Mouse (Mus musculus): ENCODE results near the gene Shisa2. TPM values are rescaled to one million over a fixed set of nuclear protein-coding genes. Genes with fewer than 3 reads are reported as not detected.

The Shisa2 gene
- polyA plus RNA-seq, 1 experiment = 0.09 TPM

- no peak for TF ChIP-seq MAX (IDR thresholded peaks at IDR 0.05)
- TF ChIP-seq CTCF (IDR thresholded peaks at IDR 0.05; ENCODE audit: control insufficient read depth, insufficient read depth, insufficient read length) = no peak
- TF ChIP-seq MYOD1 (IDR thresholded peaks at IDR 0.05; ENCODE audit: control insufficient read depth, insufficient read length, low read depth) = no peak
- no peak for TF ChIP-seq CEBPB (IDR thresholded peaks at IDR 0.05; ENCODE audit: low read depth)
- TF ChIP-seq USF1 (IDR thresholded peaks at IDR 0.05; ENCODE audit: low read depth) = no peak
- TF ChIP-seq FOSL1 (IDR thresholded peaks at IDR 0.05; ENCODE audit: insufficient read depth, low read length, poor library complexity, severe bottlenecking) = no peak
- no peak for TF ChIP-seq MYOG (IDR thresholded peaks at IDR 0.05; ENCODE audit: control insufficient read depth, extremely low read depth, insufficient read length)
- H3K79me3 ChIP-seq (ENCODE audit: low read depth) = no peaks in the 10 kb centered on the region
- no peaks in the 10 kb centered on the region for H3K36me3 ChIP-seq (ENCODE audit: control insufficient read depth, insufficient read depth)
- H3K4me3 ChIP-seq (ENCODE audit: insufficient read depth, poor library complexity, severe bottlenecking) = no peak overlapping the region
- peaks cover 11% of the 10 kb centered on the region for H3K27me3 ChIP-seq (ENCODE audit: control insufficient read depth, insufficient read depth, insufficient read length)
- no peak overlapping the region for H3ac ChIP-seq (ENCODE audit: control insufficient read depth, insufficient read length, low read depth)
- H3K79me2 ChIP-seq (ENCODE audit: control insufficient read depth, insufficient read depth) = no peaks in the 10 kb centered on the region
Observed at GRCm38 (mm10) chr14:59674556-59674955, 49.4 kb downstream of the Shisa2 start.

GRCm38 (mm10) chr14:59675330-59675729, 50.2 kb downstream of the Shisa2 start:
- no peak overlapping the region for H3ac ChIP-seq (ENCODE audit: control insufficient read depth, insufficient read length, low read depth)
- H3K79me2 ChIP-seq (ENCODE audit: control insufficient read depth, insufficient read depth) = no peaks in the 10 kb centered on the region
- H3K36me3 ChIP-seq (ENCODE audit: control insufficient read depth, insufficient read depth) = no peaks in the 10 kb centered on the region
- H3K79me3 ChIP-seq (ENCODE audit: low read depth) = no peaks in the 10 kb centered on the region
- no peak overlapping the region for H3K4me3 ChIP-seq (ENCODE audit: insufficient read depth, poor library complexity, severe bottlenecking)
- TF ChIP-seq USF1 (IDR thresholded peaks at IDR 0.05; ENCODE audit: low read depth) (no peak), CTCF (IDR thresholded peaks at IDR 0.05; ENCODE audit: control insufficient read depth, insufficient read depth, insufficient read length) (no peak), CEBPB (IDR thresholded peaks at IDR 0.05; ENCODE audit: low read depth) (no peak), MAX (IDR thresholded peaks at IDR 0.05) (no peak), FOSL1 (IDR thresholded peaks at IDR 0.05; ENCODE audit: insufficient read depth, low read length, poor library complexity, severe bottlenecking) (no peak), MYOG (IDR thresholded peaks at IDR 0.05; ENCODE audit: control insufficient read depth, extremely low read depth, insufficient read length) (no peak), MYOD1 (IDR thresholded peaks at IDR 0.05; ENCODE audit: control insufficient read depth, insufficient read length, low read depth) (no peak)
- H3K27me3 ChIP-seq (ENCODE audit: control insufficient read depth, insufficient read depth, insufficient read length) = peaks cover 11% of the 10 kb centered on the region

- TF ChIP-seq CEBPB (IDR thresholded peaks at IDR 0.05; ENCODE audit: low read depth) (no peak), USF1 (IDR thresholded peaks at IDR 0.05; ENCODE audit: low read depth) (no peak), CTCF (IDR thresholded peaks at IDR 0.05; ENCODE audit: control insufficient read depth, insufficient read depth, insufficient read length) (no peak), MAX (IDR thresholded peaks at IDR 0.05) (no peak), MYOG (IDR thresholded peaks at IDR 0.05; ENCODE audit: control insufficient read depth, extremely low read depth, insufficient read length) (no peak), FOSL1 (IDR thresholded peaks at IDR 0.05; ENCODE audit: insufficient read depth, low read length, poor library complexity, severe bottlenecking) (no peak), MYOD1 (IDR thresholded peaks at IDR 0.05; ENCODE audit: control insufficient read depth, insufficient read length, low read depth) (no peak)
- H3K79me2 ChIP-seq (ENCODE audit: control insufficient read depth, insufficient read depth) = no peaks in the 10 kb centered on the region
- no peak overlapping the region for H3K4me3 ChIP-seq (ENCODE audit: insufficient read depth, poor library complexity, severe bottlenecking)
- no peak overlapping the region for H3ac ChIP-seq (ENCODE audit: control insufficient read depth, insufficient read length, low read depth)
- H3K36me3 ChIP-seq (ENCODE audit: control insufficient read depth, insufficient read depth) = no peaks in the 10 kb centered on the region
- peaks cover 9% of the 10 kb centered on the region for H3K27me3 ChIP-seq (ENCODE audit: control insufficient read depth, insufficient read depth, insufficient read length)
- H3K79me3 ChIP-seq (ENCODE audit: low read depth) = no peaks in the 10 kb centered on the region
Observed at GRCm38 (mm10) chr14:59677598-59678003, 52.5 kb downstream of the Shisa2 start.

Other genes with a start within 250 kb of the Shisa2 start
- gene Phf11c, start 229.9 kb upstream of the Shisa2 start, polyA plus RNA-seq (2012; fragmentation: generic; extraction: Trizol) = 0.18 TPM
- gene Setdb2, start 184.4 kb upstream of the Shisa2 start, polyA plus RNA-seq (2012; fragmentation: generic; extraction: Trizol) = 2.9 TPM
- gene Cab39l, start 184.3 kb upstream of the Shisa2 start, polyA plus RNA-seq (2012; fragmentation: generic; extraction: Trizol) = 10.9 TPM
- gene Cdadc1, start 27.3 kb upstream of the Shisa2 start, polyA plus RNA-seq (2012; fragmentation: generic; extraction: Trizol) = 8.2 TPM

Data from C2C12 (cell line).